Mouse (Mus musculus): ENCODE data around the gene H2-Q2.
"Not testable (repeated sequence)": the region's sequence is repeated elsewhere in the genome, so short reads cannot be mapped to it uniquely, and the experiment has no call there.

H2-Q2 gene

DNA sequence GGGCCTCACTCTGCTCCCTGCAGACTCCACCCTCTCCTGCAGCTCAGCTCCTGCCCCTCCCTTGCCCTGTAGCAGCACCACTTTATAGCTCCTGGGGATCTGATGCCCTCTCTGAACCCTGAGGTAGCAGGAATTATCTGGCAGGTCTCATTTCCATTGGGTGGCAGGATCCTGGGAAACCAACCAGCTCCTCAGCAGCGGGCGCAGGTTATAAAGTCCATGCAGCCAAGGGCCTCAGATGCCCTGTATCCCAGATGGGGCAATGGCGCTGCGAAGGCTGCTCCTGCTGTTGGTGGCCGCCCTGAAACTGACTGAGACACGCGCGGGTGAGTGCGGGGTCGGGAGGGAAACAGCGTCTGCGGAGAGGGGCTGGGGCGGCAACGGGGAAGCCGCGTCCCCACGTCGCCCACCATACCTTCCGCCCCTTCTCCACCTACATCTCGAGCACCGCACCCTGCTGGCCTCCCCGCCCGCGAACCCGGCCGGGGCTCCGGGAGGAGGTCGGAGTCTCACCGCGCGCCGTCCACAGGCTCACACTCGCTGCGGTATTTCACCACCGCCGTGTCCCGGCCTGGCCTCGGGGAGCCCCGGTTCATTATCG is at the start of gene H2-Q2:
H2-Q2 (plus strand) TSS at position 172 of the 601 bp plus-strand sequence.
- no peak for DNase-seq (ENCODE audit: low spot score)

DNA sequence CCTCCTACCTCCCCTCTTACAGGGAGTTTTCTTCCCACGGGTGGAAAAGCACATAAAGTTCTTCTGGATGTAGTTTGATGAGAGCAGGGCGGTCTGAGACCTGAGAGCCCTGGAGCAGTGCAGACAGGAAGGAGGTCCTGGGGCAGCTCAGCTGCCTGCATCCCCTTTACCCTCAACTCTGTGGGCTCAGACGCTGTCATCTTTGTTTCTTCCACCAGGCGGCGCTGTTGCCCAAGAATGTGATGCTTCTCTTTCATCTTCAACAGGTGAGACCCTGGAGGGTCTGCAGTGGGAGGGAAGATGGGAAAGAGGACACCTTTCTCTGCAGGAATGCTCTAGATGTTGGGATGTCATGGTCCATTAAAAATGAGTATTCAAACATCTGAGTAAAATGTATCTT is 46.2 kb upstream of the H2-Q2 start:
- DNase-seq (ENCODE audit: low spot score): peak; percentile 57

DNA sequence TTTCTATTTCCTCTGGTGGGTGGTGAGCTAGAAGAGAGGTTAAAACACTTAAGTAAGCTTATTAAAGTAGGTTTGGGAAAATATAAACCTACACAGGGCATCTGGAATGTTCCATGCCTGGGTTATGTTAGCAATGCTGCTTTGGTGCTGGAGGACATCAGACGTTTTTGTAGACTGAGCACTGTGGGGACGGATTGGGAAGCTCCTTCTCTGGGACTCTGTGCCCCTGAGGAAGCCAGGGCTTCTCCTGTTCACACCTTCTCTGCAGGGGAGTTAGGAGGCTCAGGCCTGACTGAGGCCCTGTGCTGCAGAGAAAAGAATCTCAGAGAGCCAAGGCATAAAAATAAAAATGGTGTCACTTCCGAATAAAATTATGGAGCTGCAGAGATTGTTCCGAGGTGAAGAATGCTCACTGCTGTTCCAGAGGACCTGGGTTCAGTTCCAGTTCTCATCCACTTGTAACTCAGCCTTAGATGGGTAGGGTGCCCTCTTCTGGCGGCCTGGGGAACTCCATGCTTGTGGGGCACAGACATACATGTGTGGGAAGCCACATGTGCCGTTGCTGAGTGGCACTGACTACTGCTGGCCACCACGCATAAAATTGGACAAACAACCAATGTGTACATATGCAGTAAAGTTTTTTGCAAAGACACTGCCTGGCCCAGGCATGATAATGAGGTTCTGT is 41.6 kb upstream of the H2-Q2 start:
- not testable (repeated sequence) for DNase-seq (ENCODE audit: low spot score)

DNA sequence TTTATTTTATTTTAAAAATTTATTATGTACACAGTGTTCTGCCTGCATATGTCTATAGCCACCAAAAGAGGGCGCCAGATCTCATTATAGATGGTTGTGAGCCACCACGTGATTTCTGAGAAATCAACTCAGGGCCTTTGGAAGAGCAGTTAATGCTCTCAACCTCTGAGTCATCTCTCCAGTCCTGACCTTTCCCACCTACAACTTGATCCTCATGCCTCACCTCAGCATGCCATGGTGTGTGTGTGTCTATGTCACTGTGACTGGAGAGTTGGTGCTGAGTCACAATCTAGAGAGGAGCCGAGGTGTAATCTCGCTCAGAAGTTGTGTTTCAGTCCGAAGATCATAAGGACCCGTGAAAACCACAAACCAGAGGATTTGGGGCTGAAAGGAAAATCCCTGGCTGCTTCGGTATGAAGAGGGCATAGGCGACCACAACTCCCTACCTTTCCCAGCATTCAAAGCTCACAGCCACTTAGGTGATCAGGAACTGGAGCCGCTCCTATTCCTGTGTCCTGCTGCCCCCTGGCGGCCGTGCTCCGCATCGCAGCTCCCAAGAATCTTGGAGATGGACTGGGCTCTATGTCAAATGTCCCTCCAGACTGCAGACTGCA is 40.3 kb upstream of the H2-Q2 start:
- DNase-seq (ENCODE audit: low spot score): peak; percentile 92

DNA sequence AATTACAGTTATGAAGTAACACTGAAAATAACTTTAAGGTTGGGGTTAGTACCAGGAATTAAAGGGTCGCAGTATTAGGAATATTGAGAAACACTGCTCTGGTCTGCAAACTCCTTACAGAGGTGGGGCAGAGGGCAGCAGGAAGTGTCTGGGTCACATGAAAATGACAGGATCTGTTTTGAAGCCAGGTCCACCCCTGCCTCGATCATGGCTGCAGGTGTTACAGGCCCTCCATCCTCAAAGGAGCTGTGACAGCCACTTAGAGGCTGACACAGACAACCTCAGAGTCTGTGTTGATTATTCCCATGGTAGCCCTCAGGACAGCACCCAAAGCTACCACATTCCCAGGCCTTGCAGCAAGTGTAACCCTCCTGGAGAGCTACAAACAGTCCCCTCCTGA is 38.8 kb upstream of the H2-Q2 start:
- DNase-seq (ENCODE audit: low spot score): no peak

DNA sequence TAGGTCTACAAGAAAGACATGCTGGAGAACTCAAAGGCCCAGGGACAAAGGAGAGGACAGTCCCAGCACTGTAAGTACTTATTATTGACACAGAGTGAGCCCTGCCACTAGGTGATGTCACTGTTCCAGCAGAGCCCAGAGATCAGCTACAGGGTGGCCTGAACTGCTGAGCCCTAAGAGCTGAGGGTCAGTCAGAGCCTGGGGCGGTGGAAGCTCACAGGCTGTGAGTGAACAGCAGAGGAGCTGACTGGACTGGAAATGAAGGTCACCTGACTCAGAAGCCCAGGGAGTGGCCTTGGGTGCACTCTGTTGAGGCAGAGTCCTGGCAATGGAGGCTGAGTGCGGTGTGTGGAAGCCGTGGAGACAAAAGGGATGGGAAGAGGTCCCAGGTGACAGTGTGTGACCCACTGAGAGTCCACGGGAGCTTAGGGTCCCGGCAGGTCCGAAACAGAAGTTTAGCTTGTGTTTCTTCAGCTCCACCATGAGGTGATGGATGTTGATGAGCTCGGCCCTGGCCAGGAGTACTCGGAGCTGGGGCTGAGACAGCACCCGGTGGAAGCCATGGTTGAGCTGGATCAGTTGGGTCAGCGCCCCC is 38.2 kb upstream of the H2-Q2 start:
- no peak for DNase-seq (ENCODE audit: low spot score)

DNA sequence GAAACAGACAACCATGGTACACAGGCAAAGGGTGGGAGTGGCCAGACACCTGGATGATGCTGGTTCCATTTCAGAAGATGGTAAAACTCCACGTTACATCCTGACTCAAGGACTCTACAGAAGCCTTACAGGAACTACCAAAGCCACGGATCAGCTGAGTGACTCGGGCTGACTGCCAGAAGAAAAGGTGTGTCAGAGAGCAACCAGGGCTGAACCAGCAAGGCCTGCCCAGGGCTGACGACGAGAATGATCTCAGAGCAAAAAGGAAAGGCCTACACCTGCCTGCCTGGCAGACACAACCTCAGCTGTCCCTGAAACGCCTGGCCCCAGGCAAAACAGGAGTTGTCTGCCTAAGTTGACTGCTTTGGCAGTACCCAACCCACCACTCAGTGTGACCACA is 37.6 kb upstream of the H2-Q2 start:
- peak; percentile 55 for DNase-seq (ENCODE audit: low spot score)

DNA sequence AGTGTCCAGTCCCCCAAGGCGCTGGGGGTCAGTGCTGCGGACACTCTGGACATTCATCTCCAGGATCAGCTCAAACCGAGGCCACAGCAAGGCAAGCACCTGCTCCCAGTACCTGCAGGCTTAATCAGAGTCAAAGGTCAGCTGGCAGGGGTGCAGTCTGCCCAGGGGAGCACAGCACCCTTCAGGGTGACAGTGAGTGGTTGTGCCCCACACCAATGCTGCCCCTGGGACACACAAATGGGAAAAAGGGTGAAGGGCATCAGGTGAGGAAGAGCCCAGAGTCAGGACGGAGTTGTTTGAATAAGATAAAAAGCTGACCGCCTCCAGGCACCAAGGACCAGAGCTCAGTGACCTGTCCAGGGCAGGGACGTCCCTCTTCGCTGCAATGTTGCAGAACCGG is 37.1 kb upstream of the H2-Q2 start:
- not testable (repeated sequence) for DNase-seq (ENCODE audit: low spot score)

DNA sequence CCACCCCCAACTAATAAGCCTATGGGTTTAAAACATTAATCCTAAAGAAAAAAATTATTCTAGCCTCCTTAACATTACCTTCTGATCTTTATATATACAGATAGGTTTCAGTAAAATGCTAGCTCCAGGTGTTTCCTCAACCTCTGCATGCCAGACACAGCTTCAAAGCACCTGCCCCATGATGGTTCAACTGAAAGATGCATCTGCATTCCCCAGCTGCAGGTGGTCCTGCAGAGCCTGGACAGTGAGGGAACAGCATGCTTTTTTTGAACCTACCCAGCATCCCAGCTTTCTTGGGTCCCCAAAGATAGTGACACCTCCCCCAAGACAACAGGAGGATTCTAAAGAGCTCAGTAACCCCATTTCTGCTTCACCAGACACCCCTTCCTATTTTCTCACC is 23.4 kb upstream of the H2-Q2 start:
- DNase-seq (ENCODE audit: low spot score): no peak

DNA sequence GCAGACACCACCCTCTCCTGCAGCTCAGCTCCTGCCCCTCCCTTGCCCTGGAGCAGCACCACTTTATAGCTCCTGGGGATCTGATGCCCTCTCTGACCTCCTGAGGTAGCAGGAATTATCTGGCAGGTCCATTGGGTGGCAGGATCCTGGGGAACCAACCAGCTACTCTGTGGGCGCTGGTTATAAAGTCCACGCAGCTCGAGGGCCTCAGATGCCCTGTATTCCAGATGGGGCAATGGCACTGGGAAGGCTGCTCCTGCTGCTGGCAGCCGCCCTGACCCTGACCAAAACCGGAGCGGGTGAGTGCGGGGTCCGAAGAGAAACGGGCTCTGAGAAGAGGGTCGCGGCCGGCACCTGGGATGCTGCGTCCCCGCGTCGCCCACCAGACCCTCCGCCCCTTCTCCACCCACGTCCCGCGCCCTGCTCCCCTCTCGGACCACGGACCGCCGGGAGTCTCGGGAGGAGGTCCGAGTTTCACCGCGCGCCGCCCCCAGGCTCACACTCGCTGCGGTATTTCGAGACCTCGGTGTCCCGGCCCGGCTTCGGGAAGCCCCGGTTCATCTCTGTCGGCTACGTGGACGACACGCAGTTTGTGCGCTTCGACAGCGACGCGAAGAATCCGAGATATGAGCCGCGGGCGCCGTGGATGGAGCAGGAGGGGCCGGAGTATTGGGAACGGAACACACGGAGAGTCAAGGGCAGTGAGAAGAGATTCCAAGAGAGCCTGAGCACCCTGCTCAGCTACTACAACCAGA is 21.5 kb upstream of the H2-Q2 start, which contains the start of gene H2-Q1:
H2-Q1 (plus strand) TSS at position 79 of the 755 bp plus-strand sequence.
- DNase-seq (ENCODE audit: low spot score): no peak

DNA sequence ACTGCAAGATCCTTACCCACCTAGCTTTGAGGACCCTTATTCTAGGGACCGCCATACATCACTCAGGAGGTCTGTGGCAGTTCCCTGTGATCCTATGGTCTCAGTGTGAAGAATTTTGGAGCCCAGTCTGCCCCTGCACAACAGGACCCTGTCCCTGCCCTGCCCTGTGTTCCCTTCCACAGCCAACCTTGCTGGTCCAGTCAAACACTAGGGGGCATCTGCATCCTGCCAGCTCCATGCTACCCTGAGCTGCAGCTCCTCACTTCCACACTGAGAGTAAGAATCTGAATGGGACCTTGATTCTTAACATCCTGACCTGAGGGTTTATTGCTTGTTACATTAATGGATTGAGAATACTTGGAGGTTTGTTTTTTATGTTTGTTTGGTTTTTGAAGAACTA is 16.9 kb upstream of the H2-Q2 start:
- DNase-seq (ENCODE audit: low spot score): not testable (repeated sequence)

DNA sequence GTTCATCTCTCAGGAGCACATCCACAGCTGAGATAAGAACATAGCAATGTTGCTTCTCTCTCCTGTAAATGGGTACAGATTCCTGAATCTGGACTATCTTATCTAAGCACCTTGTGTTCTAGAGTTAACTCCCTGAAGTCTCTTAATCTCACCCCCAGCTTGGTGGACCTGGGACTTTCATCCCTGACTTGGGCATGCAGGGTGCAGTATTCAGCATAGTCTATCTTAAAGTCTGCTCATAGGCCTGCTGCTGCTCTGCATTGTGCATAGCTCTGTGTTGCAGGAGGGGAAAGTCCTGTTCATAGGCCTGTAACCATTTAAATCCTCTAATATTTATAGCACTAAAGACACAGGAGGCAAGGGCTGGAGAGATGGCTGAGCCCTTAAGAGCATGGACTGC is 16.0 kb upstream of the H2-Q2 start:
- not testable (repeated sequence) for DNase-seq (ENCODE audit: low spot score)

DNA sequence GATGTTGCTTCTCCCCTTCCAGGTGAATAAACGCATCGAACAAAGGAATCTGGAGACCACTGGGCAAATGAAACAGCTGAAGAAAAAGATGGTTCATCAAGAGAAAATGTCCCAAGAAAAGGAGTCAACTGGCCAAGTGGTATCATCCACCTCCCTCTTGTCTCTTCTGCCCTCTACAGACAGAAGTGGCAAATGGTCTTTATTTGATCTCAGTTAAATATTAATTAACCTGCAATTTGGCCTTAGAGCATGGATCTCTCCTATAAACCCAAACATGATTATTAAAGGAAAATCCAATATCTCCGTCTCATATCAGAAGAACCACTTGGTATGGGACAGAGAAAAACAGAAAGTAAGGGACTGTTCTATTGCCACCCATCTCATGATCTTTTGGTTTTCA is 12.3 kb upstream of the H2-Q2 start:
- DNase-seq (ENCODE audit: low spot score): not testable (repeated sequence)

DNA sequence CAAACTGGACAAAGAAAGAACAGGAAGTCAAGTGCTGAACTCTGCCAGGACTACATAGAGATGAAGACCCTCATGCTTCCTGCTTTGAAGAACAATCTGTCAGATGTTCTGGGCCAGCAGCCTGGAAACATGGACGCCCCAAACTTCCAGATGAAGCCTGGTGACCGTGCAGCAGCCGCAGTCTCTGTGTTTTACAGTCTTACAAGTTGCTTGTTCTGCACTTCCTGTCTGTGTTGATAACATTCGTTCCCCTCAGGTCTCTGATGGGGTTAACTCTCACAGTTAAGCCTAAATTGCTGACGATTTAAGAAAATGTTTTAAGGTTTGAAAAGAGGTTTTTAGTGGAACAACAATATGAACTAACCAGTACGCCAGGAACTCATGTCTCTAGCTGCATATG is 10.5 kb upstream of the H2-Q2 start:
- not testable (repeated sequence) for DNase-seq (ENCODE audit: low spot score)

DNA sequence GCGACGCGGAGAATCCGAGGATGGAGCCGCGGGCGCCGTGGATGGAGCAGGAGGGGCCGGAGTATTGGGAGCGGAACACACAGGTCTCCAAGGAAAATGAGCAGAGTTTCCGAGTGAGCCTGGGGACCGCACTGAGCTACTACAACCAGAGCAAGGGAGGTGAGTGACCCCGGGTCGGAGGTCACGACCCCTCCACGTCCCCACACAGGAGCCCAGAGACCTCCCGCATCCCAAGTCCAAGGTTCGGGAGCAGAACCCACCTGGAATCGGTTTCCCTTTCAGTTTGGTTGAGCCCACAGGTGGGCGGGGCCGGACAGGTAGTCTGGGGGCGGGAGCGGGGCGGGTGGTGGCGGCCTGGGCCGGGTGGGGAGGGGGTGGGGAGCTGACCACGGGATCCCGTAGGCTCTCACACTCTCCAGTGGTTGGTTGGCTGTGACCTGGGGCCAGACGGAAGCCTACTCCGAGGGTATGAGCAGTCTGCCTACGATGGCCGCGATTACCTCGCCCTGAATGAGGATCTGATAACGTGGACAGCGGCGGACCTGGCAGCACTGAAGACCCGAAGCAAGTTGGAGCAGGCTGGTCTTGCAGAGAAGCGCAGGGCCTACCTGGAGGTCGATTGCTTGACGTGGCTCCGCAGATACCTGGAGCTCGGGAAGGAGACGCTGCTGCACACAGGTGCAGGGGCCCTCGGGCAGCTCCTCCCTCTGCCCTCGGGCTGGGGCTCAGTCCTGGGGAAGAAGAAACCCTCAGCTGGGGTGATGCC is 852 bp downstream of the H2-Q2 start:
- peak; percentile 9 for DNase-seq (ENCODE audit: low spot score)

DNA sequence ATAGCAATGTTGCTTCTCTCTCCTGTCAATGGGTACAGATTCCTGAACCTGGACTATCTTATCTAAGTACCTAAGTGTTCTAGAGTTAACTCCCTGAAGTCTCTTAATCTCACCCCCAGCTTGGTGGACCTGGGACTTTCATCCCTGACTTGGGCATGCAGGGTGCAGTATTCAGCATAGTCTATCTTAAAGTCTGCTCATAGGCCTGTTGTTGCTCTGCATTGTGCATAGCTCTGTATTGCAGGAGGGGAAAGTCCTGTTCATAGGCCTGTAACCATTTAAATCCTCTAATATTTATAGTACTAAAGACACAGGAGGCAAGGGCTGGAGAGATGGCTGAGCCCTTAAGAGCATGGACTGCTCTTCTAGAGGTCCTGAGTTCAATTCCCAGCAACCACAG is 5.6 kb downstream of the H2-Q2 start:
- DNase-seq (ENCODE audit: low spot score): not testable (repeated sequence)

DNA sequence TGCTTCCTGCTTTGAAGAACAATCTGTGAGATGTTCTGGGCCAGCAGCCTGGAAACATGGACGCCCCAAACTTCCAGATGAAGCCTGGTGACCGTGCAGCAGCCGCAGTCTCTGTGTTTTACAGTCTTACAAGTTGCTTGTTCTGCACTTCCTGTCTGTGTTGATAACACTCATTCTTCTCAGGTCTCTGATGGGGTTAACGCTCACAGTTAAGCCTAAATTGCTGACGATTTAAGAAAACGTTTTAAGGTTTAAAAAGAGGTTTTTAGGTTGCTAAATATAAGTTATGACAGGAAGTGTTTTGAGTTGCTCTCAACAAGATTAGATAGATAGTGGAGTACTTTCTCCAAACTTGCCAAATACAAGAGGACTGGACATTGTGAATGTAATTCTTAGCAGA is 11.2 kb downstream of the H2-Q2 start:
- DNase-seq (ENCODE audit: low spot score): not testable (repeated sequence)

DNA sequence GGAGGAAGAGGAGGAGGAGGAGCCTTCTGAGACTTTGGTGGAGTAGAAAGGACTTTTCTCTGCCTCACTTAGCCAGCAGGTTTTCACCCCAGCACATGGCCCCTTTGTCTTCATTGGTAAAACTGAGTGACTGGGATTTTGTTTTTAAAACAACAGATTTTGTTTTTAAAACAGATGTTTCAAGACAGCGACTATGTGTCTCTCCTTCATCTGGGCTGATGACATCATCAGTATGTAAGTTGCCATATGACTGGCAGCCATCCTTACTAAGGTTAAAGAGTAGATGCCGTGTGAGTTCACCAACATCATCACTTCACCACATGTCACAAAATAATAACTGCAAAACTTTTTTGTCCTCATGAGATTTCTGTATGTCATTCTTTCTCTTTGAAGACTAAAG is 12.0 kb downstream of the H2-Q2 start:
- DNase-seq (ENCODE audit: low spot score): no peak

DNA sequence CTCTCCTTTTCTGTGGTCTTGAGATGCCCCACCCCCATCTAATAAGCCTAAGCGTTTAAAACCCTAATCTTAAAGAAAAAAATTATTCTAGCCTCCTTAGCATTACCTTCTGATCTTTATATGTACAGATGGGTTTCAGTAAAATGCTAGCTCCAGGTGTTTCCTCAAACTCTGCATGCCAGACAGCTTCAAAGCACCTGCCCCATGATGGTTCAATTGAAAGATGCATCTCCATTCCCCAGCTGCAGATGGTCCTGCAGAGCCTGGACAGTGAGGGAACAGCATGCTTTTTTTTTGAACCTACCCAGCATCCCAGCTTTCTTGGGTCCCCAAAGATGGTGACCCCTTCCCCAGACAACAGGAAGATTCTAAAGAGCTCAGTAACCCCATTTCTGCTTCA is 15.0 kb downstream of the H2-Q2 start:
- no peak for DNase-seq (ENCODE audit: low spot score)

DNA sequence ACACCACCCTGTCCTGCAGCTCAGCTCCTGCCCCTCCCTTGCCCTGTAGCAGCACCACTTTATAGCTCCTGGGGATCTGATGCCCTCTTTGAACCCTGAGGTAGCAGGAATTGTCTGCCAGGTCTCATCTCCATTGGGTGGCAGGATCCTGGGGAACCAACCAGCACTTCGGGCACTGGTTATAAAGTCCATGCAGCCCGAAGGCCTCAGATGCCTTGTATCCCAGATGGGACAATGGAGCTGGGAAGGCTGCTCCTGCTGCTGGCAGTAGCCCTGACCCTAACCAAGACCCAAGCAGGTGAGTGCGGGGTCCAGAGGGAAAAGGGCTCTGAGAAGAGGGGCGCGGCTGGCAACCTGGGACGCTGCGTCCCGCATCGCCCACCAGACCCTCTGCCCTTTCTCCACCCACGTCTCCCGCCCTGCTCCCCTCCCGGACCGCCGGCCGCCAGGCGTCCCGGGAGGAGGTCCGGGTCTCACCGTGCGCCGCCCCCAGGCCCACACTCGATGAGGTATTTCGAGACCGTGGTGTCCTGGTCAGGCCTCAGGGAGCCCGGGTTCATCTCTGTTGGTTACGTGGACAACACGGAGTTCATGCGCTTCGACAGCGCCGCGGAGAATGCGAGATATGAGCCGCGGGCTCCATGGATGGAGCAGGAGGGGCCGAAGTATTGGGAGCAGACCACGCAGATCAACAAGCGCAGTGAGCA is 16.9 kb downstream of the H2-Q2 start:
- no peak for DNase-seq (ENCODE audit: low spot score)

DNA sequence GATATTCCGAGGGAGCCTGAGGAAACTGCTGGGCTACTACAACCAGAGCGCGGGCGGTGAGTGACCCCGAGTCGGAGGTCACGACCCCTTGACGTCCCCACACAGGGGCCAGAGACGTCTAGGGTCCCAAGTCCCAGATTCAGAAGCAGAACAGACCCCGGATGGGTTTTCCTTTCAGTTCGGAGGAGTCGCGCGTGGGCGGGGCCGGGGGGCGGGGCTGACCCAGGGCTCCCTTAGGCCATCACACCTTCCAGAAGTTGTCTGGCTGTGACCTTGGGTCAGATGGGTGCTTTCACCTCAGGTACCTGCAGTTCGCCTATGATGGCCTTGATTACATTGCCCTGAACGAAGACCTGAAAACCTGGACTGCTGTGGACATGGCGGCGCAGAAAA is 17.4 kb downstream of the H2-Q2 start:
- no peak for DNase-seq (ENCODE audit: low spot score)

Data from urinary bladder, postnatal 14 days (tissue).